Mouse (Mus musculus) spleen, postnatal 36 days (tissue): ENCODE measurements around the gene Olfr594.
"Not testable (repeated sequence)": the region's sequence is repeated elsewhere in the genome, so short reads cannot be mapped to it uniquely, and the experiment has no call there.

ENCODE experiments used
- DNase-seq, 2 experiments: peaks; one replicate each; pipeline ENCODE4 v3.0.0; 2022; ENCODE audit warnings: low spot score in 2 of 2, mixed read lengths in 1 of 2

Gene Olfr594

GRCm38 (mm10) chr7:103216696-103217095, at the start of gene Olfr594:
Olfr594 (plus strand) TSS chr7:103216996.
- no peak for DNase-seq

- no peak for DNase-seq
Observed at GRCm38 (mm10) chr7:103169697-103170096, 47.1 kb upstream of the Olfr594 start.

GRCm38 (mm10) chr7:103178240-103178639, 38.6 kb upstream of the Olfr594 start, which contains the start of gene Olfr591:
Olfr591 (minus strand) TSS chr7:103178340.
- DNase-seq: no peak

GRCm38 (mm10) chr7:103184503-103184902, 32.3 kb upstream of the Olfr594 start, which contains the start of gene Olfr592:
Olfr592 (plus strand) TSS chr7:103184803.
- not testable (repeated sequence) for DNase-seq

- DNase-seq: no peak
Observed at GRCm38 (mm10) chr7:103211562-103211961, 5.2 kb upstream of the Olfr594 start, which contains the start of gene Olfr593. Olfr593 (plus strand) TSS chr7:103211862.

- DNase-seq: not testable (repeated sequence)
Observed at GRCm38 (mm10) chr7:103212050-103212449, 4.7 kb upstream of the Olfr594 start.

GRCm38 (mm10) chr7:103252405-103252804, 35.6 kb downstream of the Olfr594 start, which contains the start of gene Usp17ld:
Usp17ld (minus strand) TSS chr7:103252505.
- not testable (repeated sequence) for DNase-seq
